Mouse (Mus musculus) liver, embryonic 11.5 days (tissue): ENCODE results near the gene Gm9821. TPM values are rescaled to one million over a fixed set of nuclear protein-coding genes. Genes with fewer than 3 reads are reported as not detected.

Source experiments
- ATAC-seq: fragments of 200-750 bp; cut with Nextera tagmentation; replicated peaks from 2 replicates; pipeline ENCODE4 v1.8.0; 2017; ENCODE audit warnings: moderate number of reproducible peaks, mild to moderate bottlenecking, moderate TSS enrichment, moderate library complexity; ENCODE audit not compliant: low FRiP score
- DNase-seq: peaks from one replicate; pipeline ENCODE4 v3.0.0-alpha.2; 2017; ENCODE audit warnings: low spot score
- H3K27ac ChIP-seq: fragments of 300-500 bp; sonication (generic); 2 replicates; pipeline ENCODE4 v1.5.1; 2014; ENCODE audit warnings: mild to moderate bottlenecking, low read depth, low read length, control low read depth
- H3K27me3 ChIP-seq: fragments of 300-500 bp; sonication (generic); replicated peaks from 2 replicates; pipeline ENCODE4 v1.6.1; 2014; ENCODE audit warnings: low read length, mixed read lengths; ENCODE audit not compliant: control insufficient read depth, insufficient read depth
- H3K36me3 ChIP-seq: fragments of 300-500 bp; sonication (generic); 2 replicates; pipeline ENCODE4 v1.6.1; 2014; ENCODE audit warnings: mild to moderate bottlenecking, low read length, moderate library complexity, mixed read lengths; ENCODE audit not compliant: control insufficient read depth, insufficient read depth
- H3K4me1 ChIP-seq: fragments of 300-500 bp; sonication (generic); replicated peaks from 2 replicates; pipeline ENCODE4 v1.6.1; 2014; ENCODE audit warnings: low read length, mixed read lengths; ENCODE audit not compliant: control insufficient read depth, insufficient read depth
- H3K4me2 ChIP-seq: fragments of 300-500 bp; sonication (generic); 2 replicates; pipeline ENCODE4 v1.6.1; 2014; ENCODE audit warnings: mild to moderate bottlenecking, control low read depth, moderate library complexity
- H3K4me3 ChIP-seq: fragments of 300-500 bp; sonication (generic); 2 replicates; pipeline ENCODE4 v1.5.1; 2014; ENCODE audit warnings: low read depth, low read length, control low read depth
- H3K9ac ChIP-seq: fragments of 300-500 bp; sonication (generic); 2 replicates; pipeline ENCODE4 v1.6.1; 2014; ENCODE audit warnings: low read depth, low read length, control low read depth
- H3K9me3 ChIP-seq: fragments of 300-500 bp; sonication (generic); 2 replicates; pipeline ENCODE4 v1.6.1; 2016; ENCODE audit warnings: low read length, inconsistent platforms, mixed read lengths; ENCODE audit not compliant: control insufficient read depth
- WGBS: fragments of 180-500 bp; shearing (Covaris S2); extraction: QIAGEN DNeasy Blood & Tissue Kit; methylation state at CpG from one replicate; pipeline ENCODE4 v1.1.7; 2014; 5-methylcytosine and 5-hydroxymethylcytosine counted together
- microRNA-seq: library from miRNA; unstranded; fragments of <30 nt; microRNA quantifications from one replicate; pipeline ENCODE4, GENCODE M21; 2017; ENCODE audit warnings: borderline number of aligned reads
- polyA plus RNA-seq: library from polyadenylated mRNA; unstranded; fragments of >200 nt; fragmentation: Nextera tagmentation; extraction: Ambion mirVana; gene quantifications from 2 replicates; pipeline ENCODE4 v1.2.1, GENCODE M21; 2014

Gm9821 gene
- polyA plus RNA-seq, 1 experiment from 2014 or later: 4.8 TPM

DNA sequence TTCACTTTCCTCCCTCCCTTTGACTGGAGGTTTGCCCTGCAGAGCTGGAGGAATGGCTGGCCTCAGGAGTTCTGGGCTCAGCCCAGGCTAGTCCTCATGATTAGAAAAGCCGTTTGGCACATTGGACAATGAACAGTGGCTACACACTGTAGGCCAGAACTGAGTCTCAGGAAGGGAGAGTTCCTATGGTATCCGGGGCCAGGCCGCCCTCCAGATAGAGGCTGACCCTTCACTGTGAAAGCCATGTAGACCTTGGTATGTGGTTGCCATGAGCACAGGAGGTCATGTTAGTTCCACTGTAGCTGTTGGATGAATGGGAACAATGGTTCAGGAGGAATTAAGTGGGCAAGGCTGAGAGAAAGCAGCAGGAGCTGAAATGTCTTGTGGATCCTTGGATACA, 47.9 kb downstream of the Gm9821 start:
- Histone ChIP-seq H3K27ac (no peak overlapping the region), H3K9me3 (peaks cover 2% of the 10 kb centered on the region; the same call in 1 of the 2 replicates), H3K4me2 (no peak overlapping the region), H3K27me3 (no peaks in the 10 kb centered on the region; the same call in 1 of the 2 replicates), H3K4me1 (no peaks in the 10 kb centered on the region), H3K4me3 (no peak overlapping the region), H3K9ac (no peak overlapping the region), H3K36me3 (0 out of 2 replicates have a peak, but pooled peaks cover 3% of the 10 kb centered on the region)
- DNase-seq (no peak), ATAC-seq (no peak)
- 82% methylated on average over 3 of the region's 3 CpGs for WGBS

DNA sequence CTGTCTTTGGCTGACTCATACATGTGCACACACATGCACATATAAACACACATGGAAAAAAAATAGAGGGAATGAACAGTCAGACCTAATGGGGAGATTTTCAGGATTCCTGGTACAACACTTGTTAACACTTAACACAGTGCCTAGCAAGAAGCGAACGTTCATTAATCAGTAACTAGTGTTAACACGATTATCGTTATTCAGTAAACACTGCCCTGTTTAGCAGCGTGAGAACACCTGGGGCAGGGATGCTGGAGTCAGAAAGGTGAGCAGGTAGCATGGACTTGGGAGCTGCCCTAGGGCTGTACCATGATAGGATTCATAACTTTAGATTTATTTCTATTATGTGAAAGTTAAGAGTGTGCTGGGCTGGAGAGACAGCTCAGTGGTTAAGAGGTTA, 50.5 kb downstream of the Gm9821 start:
- no peak overlapping the region for H3K27ac ChIP-seq
- H3K4me2 ChIP-seq: no peak overlapping the region
- DNase-seq (no peak), ATAC-seq (no peak)
- no peak overlapping the region for H3K9ac ChIP-seq
- H3K9me3 ChIP-seq: no peaks in the 10 kb centered on the region
- no peaks in the 10 kb centered on the region for H3K36me3 ChIP-seq
- WGBS: 77% methylated on average over 5 of the region's 5 CpGs
- H3K4me1 ChIP-seq: no peaks in the 10 kb centered on the region
- no peaks in the 10 kb centered on the region; the same call in 1 of the 2 replicates for H3K27me3 ChIP-seq
- H3K4me3 ChIP-seq: no peak overlapping the region

Small RNA genes lying within 50 kb of the gene (microRNA-seq; reads per million reads assigned to microRNA genes)
- 1.4 reads per million for gene Mir6999

Other genes with a start within 250 kb of the Gm9821 start
- gene Atg13, start 235.1 kb upstream of the Gm9821 start, polyA plus RNA-seq: 23.0 and 23.3 TPM in 2 replicates
- gene Harbi1, start 234.9 kb upstream of the Gm9821 start, polyA plus RNA-seq: 16.3 TPM in 2 replicates
- gene Ambra1, start 215.6 kb upstream of the Gm9821 start, polyA plus RNA-seq: 13.0 and 14.0 TPM in 2 replicates
- 0.34 and 0.36 TPM in 2 replicates for gene Chrm4, start 18.5 kb upstream of the Gm9821 start, polyA plus RNA-seq
- gene Mdk, start 13.4 kb upstream of the Gm9821 start, polyA plus RNA-seq: 461 and 501 TPM in 2 replicates
- gene Dgkz, start 30.2 kb downstream of the Gm9821 start, polyA plus RNA-seq: 81.4 and 85.9 TPM in 2 replicates
- 5.7 and 6.1 TPM in 2 replicates for gene Creb3l1, start 78.8 kb downstream of the Gm9821 start, polyA plus RNA-seq
- gene Phf21a, start 147.4 kb downstream of the Gm9821 start, polyA plus RNA-seq: 12.5 and 12.7 TPM in 2 replicates